Mouse (Mus musculus) neural tube, embryonic 11.5 days (tissue): ENCODE results near the gene Adgrl3. TPM values are rescaled to one million over a fixed set of nuclear protein-coding genes. Genes with fewer than 3 reads are reported as not detected.
A peak's percentile ranks its signal among the peaks of the same experiment; 100 is the strongest.

ENCODE experiments used
- ATAC-seq: fragments of 200-750 bp; cut with Nextera tagmentation; 2 replicates; pipeline ENCODE4 v1.8.0; 2017; ENCODE audit warnings: moderate number of reproducible peaks, mild to moderate bottlenecking, moderate TSS enrichment, moderate library complexity; ENCODE audit not compliant: insufficient read depth, low FRiP score, low TSS enrichment
- DNase-seq: peaks from one replicate; pipeline ENCODE4 v3.0.0-alpha.2; 2015; ENCODE audit warnings: low spot score
- H3K27ac ChIP-seq: fragments of 300-500 bp; sonication (generic); 2 replicates; pipeline ENCODE4 v1.5.1; 2014; ENCODE audit warnings: low read depth, mild to moderate bottlenecking, low read length
- H3K27me3 ChIP-seq: fragments of 300-500 bp; sonication (generic); 2 replicates; pipeline ENCODE4 v1.6.1; 2014; ENCODE audit warnings: mild to moderate bottlenecking, low read length, mixed read lengths; ENCODE audit not compliant: control insufficient read depth, insufficient read depth
- H3K36me3 ChIP-seq: fragments of 300-500 bp; sonication (generic); 2 replicates; pipeline ENCODE4 v1.6.1; 2014; ENCODE audit warnings: mild to moderate bottlenecking, low read length, moderate library complexity, mixed read lengths; ENCODE audit not compliant: control insufficient read depth, insufficient read depth
- H3K4me1 ChIP-seq: fragments of 300-500 bp; sonication (generic); 2 replicates; pipeline ENCODE4 v1.6.1; 2014; ENCODE audit warnings: low read length, mixed read lengths; ENCODE audit not compliant: control insufficient read depth, insufficient read depth
- H3K4me2 ChIP-seq: fragments of 300-500 bp; sonication (generic); 2 replicates; pipeline ENCODE4 v1.6.1; 2014; ENCODE audit warnings: low read depth, mild to moderate bottlenecking, moderate library complexity
- H3K4me3 ChIP-seq: fragments of 300-500 bp; sonication (generic); 2 replicates; pipeline ENCODE4 v1.5.1; 2014; ENCODE audit warnings: low read depth, low read length
- H3K9ac ChIP-seq: fragments of 300-500 bp; sonication (generic); 2 replicates; pipeline ENCODE4 v1.6.1; 2014; ENCODE audit warnings: mild to moderate bottlenecking, low read length
- H3K9me3 ChIP-seq: fragments of 300-500 bp; sonication (generic); 2 replicates; pipeline ENCODE4 v1.6.1; 2016; ENCODE audit warnings: low read length; ENCODE audit not compliant: control insufficient read depth
- WGBS: fragments of 180-500 bp; shearing (Covaris S2); extraction: QIAGEN DNeasy Blood & Tissue Kit; methylation state at CpG from one replicate; pipeline ENCODE4 v1.1.7; 2014; 5-methylcytosine and 5-hydroxymethylcytosine counted together
- polyA plus RNA-seq: library from polyadenylated mRNA; unstranded; fragments of >200 nt; fragmentation: Nextera tagmentation; extraction: Ambion mirVana; gene quantifications from 2 replicates; pipeline ENCODE4 v1.2.1, GENCODE M21; 2014

Gene Adgrl3
- polyA plus RNA-seq, 1 experiment from 2014 or later = 25.0 TPM

GRCm38 (mm10) chr5:81590005-81590694 is 570.2 kb downstream of the Adgrl3 start:
- ATAC-seq (no peak), DNase-seq (no peak)
- Histone ChIP-seq H3K36me3 (no peaks in the 10 kb centered on the region), H3K9me3 (no peaks in the 10 kb centered on the region), H3K4me3 (no peak overlapping the region), H3K27me3 (no peaks in the 10 kb centered on the region), H3K27ac (no peak overlapping the region), H3K9ac (no peak overlapping the region), H3K4me1 (no peaks in the 10 kb centered on the region), H3K4me2 (no peak overlapping the region)
- WGBS = 79% methylated on average over 14 of the region's 14 CpGs

DNA sequence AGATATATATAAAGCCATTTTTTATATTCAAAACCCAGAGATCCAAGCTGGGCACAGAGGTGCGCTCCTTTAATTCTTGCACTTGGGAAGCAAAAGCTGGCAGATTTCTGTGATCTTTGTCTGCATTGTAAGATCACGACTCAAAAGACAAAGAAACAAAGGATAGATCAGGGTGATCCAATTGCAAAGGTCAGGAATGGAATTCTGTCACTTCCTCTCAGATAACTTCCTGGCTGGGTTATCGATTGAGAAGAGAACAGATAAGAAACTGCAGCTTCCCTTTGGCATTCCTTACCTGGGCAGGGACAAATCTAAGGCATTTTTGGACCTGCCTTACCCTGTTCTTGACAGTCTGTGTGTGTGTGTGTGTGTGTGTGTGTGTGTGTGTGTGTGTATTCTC is 571.5 kb downstream of the Adgrl3 start:
- Histone ChIP-seq H3K9me3 (no peaks in the 10 kb centered on the region), H3K27me3 (no peaks in the 10 kb centered on the region), H3K4me3 (no peak overlapping the region), H3K9ac (no peak overlapping the region), H3K36me3 (no peaks in the 10 kb centered on the region), H3K4me1 (no peaks in the 10 kb centered on the region), H3K27ac (no peak overlapping the region), H3K4me2 (no peak overlapping the region)
- no peak for DNase-seq
- WGBS = 58% methylated on average over 3 of the region's 3 CpGs
- no peak for ATAC-seq

- H3K4me2 ChIP-seq = no peak overlapping the region
- H3K27me3 ChIP-seq = no peaks in the 10 kb centered on the region
- H3K27ac ChIP-seq = no peak overlapping the region
- DNase-seq = no peak
- WGBS = 94% methylated on average over 1 of the region's 1 CpGs
- no peak overlapping the region for H3K4me3 ChIP-seq
- H3K4me1 ChIP-seq = no peaks in the 10 kb centered on the region
- no peak for ATAC-seq
- no peaks in the 10 kb centered on the region for H3K36me3 ChIP-seq
- no peak overlapping the region for H3K9ac ChIP-seq
- H3K9me3 ChIP-seq = no peaks in the 10 kb centered on the region
Measured at GRCm38 (mm10) chr5:81593396-81593995, 573.6 kb downstream of the Adgrl3 start.

- Histone ChIP-seq H3K9me3 (no peaks in the 10 kb centered on the region), H3K27ac (no peak overlapping the region), H3K4me1 (no peaks in the 10 kb centered on the region), H3K36me3 (no peaks in the 10 kb centered on the region), H3K27me3 (no peaks in the 10 kb centered on the region), H3K9ac (no peak overlapping the region), H3K4me2 (no peak overlapping the region), H3K4me3 (no peak overlapping the region)
- 59% methylated on average over 6 of the region's 6 CpGs for WGBS
- peak; percentile 12 for DNase-seq
- no peak for ATAC-seq
Measured at GRCm38 (mm10) chr5:81598041-81598440, 578.1 kb downstream of the Adgrl3 start.

GRCm38 (mm10) chr5:81602889-81603288 is 583.0 kb downstream of the Adgrl3 start:
- H3K4me2 ChIP-seq = no peak overlapping the region
- H3K36me3 ChIP-seq = no peaks in the 10 kb centered on the region
- H3K4me3 ChIP-seq = no peak overlapping the region
- H3K9me3 ChIP-seq = no peaks in the 10 kb centered on the region
- no peaks in the 10 kb centered on the region for H3K27me3 ChIP-seq
- no peaks in the 10 kb centered on the region for H3K4me1 ChIP-seq
- 91% methylated on average over 4 of the region's 4 CpGs for WGBS
- no peak overlapping the region for H3K27ac ChIP-seq
- H3K9ac ChIP-seq = no peak overlapping the region
- DNase-seq (no peak), ATAC-seq (no peak)

DNA sequence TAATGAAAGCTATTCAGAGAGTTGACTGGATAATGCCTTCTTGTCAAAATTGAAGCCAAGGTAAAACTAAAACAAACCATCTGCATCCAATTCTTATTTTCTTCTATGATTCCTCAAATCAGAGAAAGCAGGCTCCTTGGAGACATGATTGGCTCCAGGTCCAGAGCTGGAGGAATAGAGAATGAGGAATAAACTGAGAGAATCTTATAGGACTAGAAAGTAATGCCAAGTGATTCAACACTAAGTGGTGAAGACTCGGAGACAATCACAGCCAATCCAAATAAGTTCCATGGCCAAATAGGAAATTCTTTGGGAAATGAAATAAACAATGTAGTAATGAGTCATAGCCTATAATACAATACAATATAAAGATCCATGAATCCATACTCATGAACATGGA is 585.7 kb downstream of the Adgrl3 start:
- no peak overlapping the region for H3K27ac ChIP-seq
- ATAC-seq = no peak
- WGBS = 98% methylated on average over 1 of the region's 1 CpGs

DNA sequence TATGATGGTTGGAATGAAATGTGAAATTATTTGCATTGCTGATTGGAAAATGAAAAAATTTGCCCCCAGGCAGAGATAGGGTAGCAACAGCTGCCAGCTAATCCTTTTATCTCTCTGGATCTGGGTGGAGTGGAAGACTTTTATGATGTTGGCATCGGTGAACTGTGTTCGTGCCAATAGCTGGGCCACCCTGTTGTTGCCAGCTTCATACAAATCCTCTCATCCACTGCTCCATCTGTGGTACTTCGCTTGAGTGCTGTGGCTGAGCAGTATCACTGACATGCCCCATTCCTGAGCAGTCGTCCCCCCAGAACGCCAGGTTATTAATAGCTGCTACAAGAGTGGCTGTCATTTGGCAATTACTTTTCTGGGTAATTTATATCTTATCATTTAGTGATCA is 590.3 kb downstream of the Adgrl3 start:
- H3K4me2 ChIP-seq = no peak overlapping the region
- H3K4me3 ChIP-seq = no peak overlapping the region
- no peaks in the 10 kb centered on the region for H3K36me3 ChIP-seq
- H3K9ac ChIP-seq = no peak overlapping the region
- no peaks in the 10 kb centered on the region for H3K27me3 ChIP-seq
- H3K4me1 ChIP-seq = no peaks in the 10 kb centered on the region
- 89% methylated on average over 5 of the region's 5 CpGs for WGBS
- ATAC-seq (no peak), DNase-seq (no peak)
- no peaks in the 10 kb centered on the region for H3K9me3 ChIP-seq
- H3K27ac ChIP-seq = no peak overlapping the region

More for the DNA sequence above, 585.7 kb downstream of the Adgrl3 start:
- Histone ChIP-seq H3K4me2 (no peak overlapping the region), H3K9ac (no peak overlapping the region), H3K27me3 (no peaks in the 10 kb centered on the region), H3K9me3 (no peaks in the 10 kb centered on the region), H3K4me3 (no peak overlapping the region), H3K4me1 (no peaks in the 10 kb centered on the region), H3K36me3 (no peaks in the 10 kb centered on the region)
- DNase-seq = no peak

DNA sequence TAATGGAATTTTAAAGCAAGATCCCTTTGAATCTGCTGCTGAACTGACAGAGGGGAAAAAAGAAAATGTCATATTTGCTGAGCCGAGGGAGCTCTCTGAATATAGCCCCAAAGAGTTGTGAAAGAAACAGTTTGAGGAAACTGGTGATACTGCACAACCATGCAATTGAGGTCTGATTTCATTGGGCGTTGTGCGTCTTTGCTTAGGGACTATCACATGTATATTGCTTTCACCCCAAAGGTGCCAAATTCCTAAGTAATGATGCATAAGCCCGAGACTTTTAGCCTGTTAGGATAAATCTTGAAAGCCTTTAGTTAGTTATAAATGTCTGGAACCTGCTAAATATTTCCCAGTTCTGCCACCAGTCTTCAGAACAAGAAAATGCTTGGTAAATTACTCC is 594.7 kb downstream of the Adgrl3 start:
- no peak overlapping the region for H3K4me3 ChIP-seq
- WGBS = 80% methylated on average over 4 of the region's 4 CpGs
- H3K9ac ChIP-seq = no peak overlapping the region
- H3K27ac ChIP-seq = no peak overlapping the region
- no peaks in the 10 kb centered on the region for H3K27me3 ChIP-seq
- H3K9me3 ChIP-seq = no peaks in the 10 kb centered on the region
- H3K36me3 ChIP-seq = no peaks in the 10 kb centered on the region
- no peak for DNase-seq
- H3K4me1 ChIP-seq = no peaks in the 10 kb centered on the region
- ATAC-seq = no peak
- no peak overlapping the region for H3K4me2 ChIP-seq

- no peak for ATAC-seq
- Histone ChIP-seq H3K9ac (no peak overlapping the region), H3K4me3 (no peak overlapping the region), H3K27me3 (no peaks in the 10 kb centered on the region), H3K4me1 (no peaks in the 10 kb centered on the region), H3K9me3 (no peaks in the 10 kb centered on the region), H3K27ac (no peak overlapping the region), H3K4me2 (no peak overlapping the region), H3K36me3 (no peaks in the 10 kb centered on the region)
- no peak for DNase-seq
- 91% methylated on average over 5 of the region's 5 CpGs for WGBS
Measured at GRCm38 (mm10) chr5:81621106-81621505, 601.2 kb downstream of the Adgrl3 start.
